8 mouse cellular contexts compared by ENCODE assay signal in the genomic region with DNA sequence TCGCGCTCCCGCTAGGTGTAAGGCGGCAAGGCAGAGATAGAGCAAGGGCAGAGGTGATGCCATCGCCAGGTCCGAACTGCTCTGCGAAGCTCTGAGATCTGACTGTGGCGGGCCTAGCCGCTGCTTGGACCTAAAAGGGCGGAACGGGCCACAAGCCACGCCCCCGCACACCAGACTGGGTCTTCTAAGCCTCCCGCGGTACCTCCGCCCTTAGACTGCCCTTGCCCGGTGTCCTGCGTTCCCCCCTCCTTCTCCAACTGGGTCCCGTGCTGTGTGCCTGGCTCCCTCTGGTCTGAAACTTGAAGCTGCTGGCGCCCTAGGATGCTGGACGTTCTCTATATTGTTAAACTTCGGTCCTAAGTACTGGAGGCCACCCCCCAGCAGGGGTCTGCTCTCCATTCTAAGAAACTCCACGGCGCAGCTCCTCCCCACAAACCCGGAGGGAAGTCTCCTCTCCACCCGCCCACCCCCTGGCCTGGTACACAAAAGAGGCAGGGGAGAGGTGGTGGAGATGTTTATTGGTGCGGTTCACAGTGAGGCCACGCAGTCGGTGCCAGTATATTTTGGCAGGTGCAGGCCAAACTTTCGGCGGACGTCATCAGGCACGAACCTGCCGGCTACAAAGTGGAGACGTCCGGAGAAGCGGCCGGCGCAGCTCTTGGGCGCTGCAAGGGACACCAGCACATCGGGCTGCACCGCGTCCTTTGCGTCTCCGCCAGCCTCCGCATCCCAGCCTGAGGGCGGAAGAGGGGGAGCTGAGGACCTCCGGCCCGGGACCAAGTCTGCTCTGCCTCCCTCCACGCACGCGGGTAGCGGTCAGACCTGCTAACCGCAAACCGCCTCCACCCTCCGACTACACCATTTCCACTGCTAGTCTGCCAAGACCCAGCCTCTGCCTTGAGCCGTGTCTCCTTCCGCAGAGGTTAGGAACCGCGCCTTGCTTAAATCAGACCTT. TPM values are rescaled to one million over a fixed set of nuclear protein-coding genes. Genes with fewer than 3 reads are reported as not detected.
DNase-seq lines count a peak whose midpoint lies in the region; ATAC-seq lines count a peak whose summit lies in the region.

A gene (minus strand): TSS at position 399 of the 955 bp plus-strand sequence.

- H3K4me3 ChIP-seq in embryonic facial prominence, embryonic 13.5 days, result peak within 1 kb of the TSS; percentile 36
- H3K4me3 ChIP-seq in limb, embryonic 12.5 days (replicated peaks), result peak within 1 kb of the TSS; percentile 30
- H3K4me3 ChIP-seq in midbrain, embryonic 16.5 days (ENCODE audit: low read depth, low read length), result peak within 1 kb of the TSS; percentile 29

- peaks cover 39% of the 10 kb centered on the region for H3K4me1 ChIP-seq in embryonic facial prominence, embryonic 13.5 days
- H3K4me1 ChIP-seq in limb, embryonic 12.5 days (replicated peaks), result peaks cover 37% of the 10 kb centered on the region
- H3K4me1 ChIP-seq in midbrain, embryonic 16.5 days (ENCODE audit: control insufficient read depth, insufficient read depth, low read length), result peaks cover 20% of the 10 kb centered on the region

- peak; percentile 37 to 48 for DNase-seq in cerebellum, postnatal 25 days
- DNase-seq in cerebellum, adult 18-20 months, result no peak
- DNase-seq in heart, postnatal 4 days, result peak; percentile 52
- DNase-seq in yolk sac, embryonic 10.5 days (ENCODE audit: low spot score), result no peak

- H3K4me2 ChIP-seq in embryonic facial prominence, embryonic 13.5 days, result peak within 1 kb of the TSS; percentile 60
- H3K4me2 ChIP-seq in limb, embryonic 12.5 days, result peak within 1 kb of the TSS; percentile 50
- H3K4me2 ChIP-seq in midbrain, embryonic 16.5 days (ENCODE audit: low read length), result peak within 1 kb of the TSS; percentile 49

- no peak within 1 kb of the TSS for H3K27ac ChIP-seq in embryonic facial prominence, embryonic 13.5 days
- H3K27ac ChIP-seq in limb, embryonic 12.5 days, result no peak within 1 kb of the TSS
- H3K27ac ChIP-seq in midbrain, embryonic 16.5 days (ENCODE audit: low read length), result no peak within 1 kb of the TSS

- no peak for ATAC-seq in embryonic facial prominence, embryonic 13.5 days (ENCODE audit: insufficient number of reproducible peaks, insufficient read depth, low FRiP score, low TSS enrichment, low read depth)
- ATAC-seq in limb, embryonic 12.5 days (ENCODE audit: insufficient number of reproducible peaks, insufficient read depth, low FRiP score, low TSS enrichment, low read depth), result 0 out of 2 replicates have a peak, but pooled peaks have one; percentile 17
- peak; percentile 4; the same call in 1 of the 2 replicates for ATAC-seq in midbrain, embryonic 16.5 days
- ATAC-seq in erythroid progenitor cell, adult 5-6 weeks (replicated peaks; ENCODE audit: low FRiP score, poor library complexity, severe bottlenecking), result no peak

- H3K36me3 ChIP-seq in embryonic facial prominence, embryonic 13.5 days, result peaks cover 7% of the 10 kb centered on the region
- peaks cover 6% of the 10 kb centered on the region for H3K36me3 ChIP-seq in limb, embryonic 12.5 days
- H3K36me3 ChIP-seq in midbrain, embryonic 16.5 days (ENCODE audit: control insufficient read depth, insufficient read depth, low read length), result no peaks in the 10 kb centered on the region

- peaks cover 94% of the 10 kb centered on the region for H3K27me3 ChIP-seq in embryonic facial prominence, embryonic 13.5 days
- H3K27me3 ChIP-seq in limb, embryonic 12.5 days, result peaks cover 99% of the 10 kb centered on the region
- peaks cover 75% of the 10 kb centered on the region for H3K27me3 ChIP-seq in midbrain, embryonic 16.5 days (ENCODE audit: control insufficient read depth, insufficient read depth, low read depth, low read length)

- H3K9me3 ChIP-seq in embryonic facial prominence, embryonic 13.5 days, result no peaks in the 10 kb centered on the region
- H3K9me3 ChIP-seq in limb, embryonic 12.5 days, result no peaks in the 10 kb centered on the region
- no peaks in the 10 kb centered on the region for H3K9me3 ChIP-seq in midbrain, embryonic 16.5 days (replicated peaks; ENCODE audit: control insufficient read depth, low read length, poor library complexity, severe bottlenecking)

- peak within 1 kb of the TSS; percentile 36; the same call in 1 of the 2 replicates for H3K9ac ChIP-seq in embryonic facial prominence, embryonic 13.5 days
- peak within 1 kb of the TSS; percentile 9 for H3K9ac ChIP-seq in limb, embryonic 12.5 days (replicated peaks)
- peak within 1 kb of the TSS; percentile 34; the same call in 1 of the 2 replicates for H3K9ac ChIP-seq in midbrain, embryonic 16.5 days (ENCODE audit: low read depth, low read length)

- whole genome bisulfite sequencing in embryonic facial prominence, embryonic 13.5 days, result 1% methylated on average over 60 of the region's 60 CpGs
- 2% methylated on average over 60 of the region's 60 CpGs for WGBS in limb, embryonic 12.5 days
- under 1% methylated on average over 60 of the region's 60 CpGs for WGBS in midbrain, embryonic 16.5 days

RNA-seq across cellular contexts. Expression of the gene that starts here (rescaled TPM):
- polyA plus RNA-seq in embryonic facial prominence, embryonic 13.5 days (2015; fragmentation: Nextera tagmentation; extraction: Ambion mirVana), result 0.96 and 1.1 TPM in 2 replicates
- total RNA-seq in heart, postnatal 4 days (2021), result under 1 TPM; 0.50 to 0.74 TPM
- polyA plus RNA-seq in limb, embryonic 12.5 days (2016; fragmentation: Nextera tagmentation; extraction: Ambion mirVana), result 0.78 and 0.79 TPM in 2 replicates
- 6.3 and 6.6 TPM in 2 replicates for polyA plus RNA-seq in midbrain, embryonic 16.5 days (2015; fragmentation: Nextera tagmentation; extraction: Ambion mirVana)
- not detected in 2 replicates for total RNA-seq in erythroid progenitor cell, adult 5-6 weeks (2015; ENCODE audit: low replicate concordance)
- total RNA-seq in erythroid progenitor cell, adult 5-6 weeks (2017; ENCODE audit: low replicate concordance), result not detected in 2 replicates

Comparison
In these comparisons a context has a peak if more than half of its experiments do, and no peak if none do; other contexts are left out.
1. DNase-seq: peak in cerebellum, postnatal 25 days (2 of 2); none in cerebellum, adult 18-20 months (0 of 2) and yolk sac, embryonic 10.5 days (single experiment).
2. Peak in DNase-seq in heart, postnatal 4 days; RNA of the gene not detected or under 1 TPM.
3. Peak in ATAC-seq, H3K4me3 ChIP-seq, H3K9ac ChIP-seq and H3K4me2 ChIP-seq in limb, embryonic 12.5 days; RNA of the gene not detected or under 1 TPM.
4. Peak in every context shown above with its lines, with median percentiles within 50 percentile points of each other: H3K4me2 ChIP-seq, H3K4me3 ChIP-seq and H3K9ac ChIP-seq.